Mouse (Mus musculus) midbrain, embryonic 13.5 days (tissue): ENCODE measurements around the gene Tbc1d10a. TPM values are rescaled to one million over a fixed set of nuclear protein-coding genes. Genes with fewer than 3 reads are reported as not detected.
A peak's percentile ranks its signal among the peaks of the same experiment; 100 is the strongest.

Experiments used
- ATAC-seq: fragments of 200-750 bp; cut with Nextera tagmentation; 2 replicates; pipeline ENCODE4 v1.8.0; 2017; ENCODE audit warnings: mild to moderate bottlenecking, moderate TSS enrichment, moderate library complexity
- H3K27ac ChIP-seq: fragments of 300-500 bp; sonication (generic); 2 replicates; pipeline ENCODE4 v1.5.1; 2015; ENCODE audit warnings: inconsistent platforms, mild to moderate bottlenecking, moderate library complexity
- H3K27me3 ChIP-seq: fragments of 300-500 bp; sonication (generic); 2 replicates; pipeline ENCODE4 v1.6.1; 2015; ENCODE audit warnings: mild to moderate bottlenecking, inconsistent platforms
- H3K36me3 ChIP-seq: fragments of 300-500 bp; sonication (generic); 2 replicates; pipeline ENCODE4 v1.6.1; 2015; ENCODE audit warnings: mild to moderate bottlenecking, inconsistent platforms
- H3K4me1 ChIP-seq: fragments of 300-500 bp; sonication (generic); replicated peaks from 2 replicates; pipeline ENCODE4 v1.6.1; 2015; ENCODE audit warnings: inconsistent platforms
- H3K4me2 ChIP-seq: fragments of 300-500 bp; sonication (generic); replicated peaks from 2 replicates; pipeline ENCODE4 v1.6.1; 2015; ENCODE audit warnings: moderate library complexity, mild to moderate bottlenecking, inconsistent platforms
- H3K4me3 ChIP-seq: fragments of 300-500 bp; sonication (generic); replicated peaks from 2 replicates; pipeline ENCODE4 v1.5.1; 2015; ENCODE audit warnings: mild to moderate bottlenecking, inconsistent platforms
- H3K9ac ChIP-seq: fragments of 300-500 bp; sonication (generic); replicated peaks from 2 replicates; pipeline ENCODE4 v1.6.1; 2015; ENCODE audit warnings: mild to moderate bottlenecking, inconsistent platforms
- H3K9me3 ChIP-seq: fragments of 300-500 bp; sonication (generic); 2 replicates; pipeline ENCODE4 v1.6.1; 2016; ENCODE audit warnings: mild to moderate bottlenecking, inconsistent platforms
- WGBS: fragments of 180-500 bp; shearing (Covaris S2); methylation state at CpG from one replicate; pipeline ENCODE4 v1.1.7; 2015; 5-methylcytosine and 5-hydroxymethylcytosine counted together
- polyA plus RNA-seq: library from polyadenylated mRNA; unstranded; fragments of >200 nt; fragmentation: Nextera tagmentation; extraction: Ambion mirVana; gene quantifications from 2 replicates; pipeline ENCODE4 v1.2.1, GENCODE M21; 2015

Gene Tbc1d10a
- polyA plus RNA-seq, 1 experiment from 2014 or later: 24.6 TPM

DNA sequence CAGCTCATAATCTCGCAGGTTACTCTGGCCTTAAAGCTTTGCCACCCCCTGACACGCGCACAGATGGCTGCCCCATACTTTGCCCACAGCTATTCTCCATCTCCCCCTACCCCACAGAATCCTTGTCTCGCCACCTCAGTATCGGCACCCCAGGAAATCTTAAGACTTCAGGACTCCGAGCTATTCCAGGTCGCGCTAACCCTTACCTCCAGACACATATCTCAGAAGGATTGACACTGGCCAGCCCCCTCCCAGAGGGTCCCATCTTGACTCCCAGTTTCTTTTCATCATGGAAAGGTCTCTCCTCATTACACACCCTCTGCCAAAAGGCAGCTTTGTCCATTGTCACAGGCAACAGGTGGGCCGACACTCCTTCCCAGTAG is 720 bp downstream of the Tbc1d10a start:
- H3K27ac ChIP-seq: no peak overlapping the region
- peaks cover 14% of the 10 kb centered on the region for H3K36me3 ChIP-seq
- no peak; the same call in 1 of the 2 replicates for ATAC-seq
- 14% methylated on average over 9 of the region's 9 CpGs for WGBS
- peak overlapping the region; percentile 83 for H3K4me3 ChIP-seq
- H3K4me2 ChIP-seq: peak overlapping the region; percentile 87
- H3K9me3 ChIP-seq: no peaks in the 10 kb centered on the region
- H3K27me3 ChIP-seq: no peaks in the 10 kb centered on the region
- H3K4me1 ChIP-seq: peaks cover 14% of the 10 kb centered on the region
- peak overlapping the region; percentile 95 for H3K9ac ChIP-seq

DNA sequence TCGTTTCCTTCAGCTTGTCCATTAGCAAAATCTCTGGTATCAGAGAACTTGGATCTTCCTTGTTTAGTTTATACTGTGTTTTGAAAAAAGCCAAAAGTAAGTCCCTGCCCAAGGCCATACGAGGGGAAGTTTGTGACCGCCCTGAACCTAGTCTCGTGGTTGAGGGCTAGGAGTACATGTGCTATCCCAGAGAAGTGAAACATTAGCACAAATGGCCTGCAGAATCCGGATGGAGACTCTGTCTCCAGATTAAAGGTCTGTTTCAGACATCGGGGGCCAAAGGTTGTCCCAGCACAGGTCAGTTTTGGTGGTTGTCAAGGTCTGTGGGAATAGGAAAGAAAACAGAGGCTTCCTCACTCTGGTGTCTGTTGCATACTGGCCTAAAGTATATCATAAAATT is 2.6 kb downstream of the Tbc1d10a start:
- WGBS: 91% methylated on average over 6 of the region's 6 CpGs
- peaks cover 14% of the 10 kb centered on the region for H3K4me1 ChIP-seq
- H3K4me3 ChIP-seq: no peak overlapping the region
- no peak for ATAC-seq
- no peaks in the 10 kb centered on the region for H3K9me3 ChIP-seq
- no peak overlapping the region for H3K4me2 ChIP-seq
- H3K27ac ChIP-seq: no peak overlapping the region
- no peaks in the 10 kb centered on the region for H3K36me3 ChIP-seq
- H3K9ac ChIP-seq: no peak overlapping the region
- no peaks in the 10 kb centered on the region for H3K27me3 ChIP-seq

DNA sequence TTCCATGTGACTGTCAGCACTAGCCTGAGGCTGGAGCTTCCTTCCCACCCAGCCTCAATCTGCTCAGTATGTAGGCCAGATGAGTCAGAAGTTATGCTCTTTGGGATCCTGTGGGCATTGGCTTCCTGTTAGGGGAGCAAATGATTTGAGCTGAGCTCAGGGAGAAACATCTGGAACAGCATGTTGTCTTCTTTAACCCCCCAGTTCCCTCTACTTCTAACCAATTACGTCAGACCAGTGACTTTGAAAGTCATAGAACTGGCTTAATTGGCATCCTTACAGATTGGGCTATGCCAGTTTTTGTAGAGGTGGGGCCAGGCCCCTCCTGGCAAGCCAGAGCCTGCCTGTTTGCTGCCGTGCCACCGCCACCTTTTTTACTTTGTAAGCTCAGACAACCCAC is 4.1 kb downstream of the Tbc1d10a start:
- H3K9ac ChIP-seq: no peak overlapping the region
- peaks cover 14% of the 10 kb centered on the region for H3K4me1 ChIP-seq
- H3K4me2 ChIP-seq: no peak overlapping the region
- no peak overlapping the region for H3K27ac ChIP-seq
- no peak overlapping the region for H3K4me3 ChIP-seq
- H3K27me3 ChIP-seq: no peaks in the 10 kb centered on the region
- no peak for ATAC-seq
- no peaks in the 10 kb centered on the region for H3K9me3 ChIP-seq
- H3K36me3 ChIP-seq: no peaks in the 10 kb centered on the region
- 82% methylated on average over 3 of the region's 3 CpGs for WGBS

DNA sequence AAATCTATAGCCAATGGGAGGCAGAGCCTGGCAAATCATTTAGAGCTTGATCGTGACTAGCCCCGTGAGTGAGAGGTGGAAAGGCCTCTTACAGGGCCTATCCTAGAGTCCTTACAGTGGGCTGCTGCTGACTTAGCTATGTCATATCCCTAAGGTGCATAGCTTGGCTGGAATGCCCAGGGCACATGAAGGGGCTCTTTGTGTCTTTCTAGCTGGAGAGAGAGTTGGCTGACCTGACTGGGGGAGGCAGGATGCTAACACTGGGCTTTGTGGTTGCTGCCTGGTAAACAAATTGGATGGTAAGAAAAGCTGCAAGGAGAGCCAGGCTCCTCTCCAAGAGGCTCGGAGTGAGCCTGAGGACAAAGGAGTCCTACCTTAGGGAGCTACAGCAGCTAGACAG is 6.2 kb downstream of the Tbc1d10a start:
- ATAC-seq: no peak
- Histone ChIP-seq H3K4me3 (no peak overlapping the region), H3K27ac (no peak overlapping the region), H3K9me3 (no peaks in the 10 kb centered on the region), H3K4me2 (no peak overlapping the region), H3K4me1 (peaks cover 6% of the 10 kb centered on the region), H3K9ac (no peak overlapping the region), H3K27me3 (no peaks in the 10 kb centered on the region), H3K36me3 (no peaks in the 10 kb centered on the region)
- WGBS: 78% methylated on average over 3 of the region's 3 CpGs

DNA sequence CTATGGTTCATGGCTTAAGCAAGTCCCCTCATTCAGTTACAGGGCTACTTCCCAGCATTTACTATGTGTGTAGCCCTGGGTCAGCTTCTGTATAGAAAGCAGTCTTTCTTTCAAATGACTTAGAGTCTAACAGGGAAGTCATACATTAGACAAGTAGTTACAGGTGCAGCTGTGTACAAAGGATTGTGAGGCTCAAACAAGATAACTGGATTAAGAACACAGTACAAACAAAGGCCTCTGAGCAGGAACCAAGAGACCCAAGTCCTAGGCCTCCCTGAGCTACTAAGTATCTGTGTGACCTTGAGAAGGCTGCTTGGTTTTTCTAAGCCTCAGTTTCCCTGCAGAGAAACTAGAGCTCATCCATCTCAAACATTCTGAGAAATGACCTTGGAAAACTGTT is 6.8 kb downstream of the Tbc1d10a start:
- H3K4me3 ChIP-seq: no peak overlapping the region
- H3K36me3 ChIP-seq: no peaks in the 10 kb centered on the region
- no peaks in the 10 kb centered on the region; the same call in 1 of the 2 replicates for H3K4me1 ChIP-seq
- no peak for ATAC-seq
- no peak overlapping the region for H3K27ac ChIP-seq
- no peaks in the 10 kb centered on the region for H3K9me3 ChIP-seq
- H3K27me3 ChIP-seq: no peaks in the 10 kb centered on the region
- no peak overlapping the region for H3K4me2 ChIP-seq
- no peak overlapping the region for H3K9ac ChIP-seq

DNA sequence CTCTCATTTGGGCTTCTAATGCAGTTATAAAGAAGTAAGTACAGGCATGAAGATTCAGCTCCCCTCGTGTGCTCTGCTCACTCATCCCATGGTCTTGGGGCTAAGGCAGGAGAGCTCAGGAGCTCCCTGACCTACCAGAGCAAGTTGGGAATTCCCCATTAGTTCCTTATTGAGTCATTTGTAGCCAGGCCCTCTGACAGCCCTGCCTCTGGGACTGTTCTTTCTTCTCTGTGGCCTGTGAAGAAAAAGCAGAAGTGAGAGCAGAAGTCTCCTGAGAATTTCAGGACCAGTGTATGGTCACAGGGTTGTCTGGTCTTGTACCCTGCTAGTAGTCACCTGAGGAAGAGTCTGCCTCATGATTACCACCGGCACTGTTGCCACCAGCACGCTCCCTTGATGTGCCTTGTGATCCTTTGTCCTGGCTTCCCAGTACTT is 9.0 kb downstream of the Tbc1d10a start:
- Histone ChIP-seq H3K9me3 (no peaks in the 10 kb centered on the region), H3K27me3 (no peaks in the 10 kb centered on the region), H3K36me3 (no peaks in the 10 kb centered on the region), H3K9ac (no peak overlapping the region), H3K4me3 (no peak overlapping the region), H3K27ac (no peak overlapping the region), H3K4me1 (no peaks in the 10 kb centered on the region), H3K4me2 (no peak overlapping the region)
- no peak for ATAC-seq
- WGBS: 84% methylated on average over 3 of the region's 3 CpGs

DNA sequence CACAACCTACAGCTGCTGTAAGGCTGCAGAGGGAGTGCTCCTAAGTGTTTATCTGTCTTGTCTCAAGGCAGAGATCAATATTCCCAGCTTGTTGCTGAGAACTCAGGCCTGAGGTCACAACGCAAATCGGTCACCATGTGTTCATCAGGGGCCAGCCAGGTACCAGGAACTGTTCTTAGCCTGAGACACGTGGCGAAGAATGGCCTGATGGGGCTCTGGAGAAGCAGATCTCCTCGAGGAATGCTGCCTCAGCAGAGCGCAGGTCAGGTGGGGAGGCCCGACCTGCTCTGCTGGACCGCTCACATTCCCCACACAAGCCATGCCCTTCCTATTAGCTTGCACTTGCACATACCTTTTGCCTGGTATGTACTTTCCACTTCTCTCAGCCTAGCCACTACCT is 10.0 kb downstream of the Tbc1d10a start:
- WGBS: 79% methylated on average over 8 of the region's 8 CpGs
- H3K36me3 ChIP-seq: no peaks in the 10 kb centered on the region
- H3K27me3 ChIP-seq: no peaks in the 10 kb centered on the region
- H3K9ac ChIP-seq: no peak overlapping the region
- H3K9me3 ChIP-seq: no peaks in the 10 kb centered on the region
- no peak for ATAC-seq
- no peaks in the 10 kb centered on the region for H3K4me1 ChIP-seq
- H3K4me2 ChIP-seq: no peak overlapping the region
- H3K27ac ChIP-seq: no peak overlapping the region
- H3K4me3 ChIP-seq: no peak overlapping the region

DNA sequence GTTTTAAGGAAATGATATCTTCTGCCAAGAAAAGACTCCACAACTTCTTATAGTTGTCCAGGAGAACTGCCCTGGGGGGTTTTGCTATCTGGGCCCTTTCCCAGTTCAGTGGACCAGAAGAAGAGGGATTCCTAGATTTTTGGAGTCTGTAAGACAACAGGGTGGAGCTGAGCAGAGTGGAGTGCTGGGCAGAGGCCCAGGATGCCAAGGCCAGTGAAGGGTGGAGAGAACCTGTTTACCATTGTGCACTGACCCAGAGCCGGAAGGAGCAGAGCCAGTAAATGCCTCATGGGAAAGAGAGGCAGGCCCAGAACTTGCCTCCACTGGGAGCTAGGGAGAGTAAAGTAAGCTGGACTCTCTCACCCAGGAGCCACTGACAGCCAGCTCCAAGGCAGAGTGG is 11.1 kb downstream of the Tbc1d10a start:
- Histone ChIP-seq H3K4me3 (no peak overlapping the region), H3K27ac (no peak overlapping the region), H3K4me2 (no peak overlapping the region), H3K4me1 (no peaks in the 10 kb centered on the region), H3K27me3 (no peaks in the 10 kb centered on the region), H3K9me3 (no peaks in the 10 kb centered on the region), H3K9ac (no peak overlapping the region), H3K36me3 (0 out of 2 replicates have a peak, but pooled peaks cover 3% of the 10 kb centered on the region)
- 67% methylated on average over 1 of the region's 1 CpGs for WGBS
- no peak for ATAC-seq

- no peak overlapping the region for H3K9ac ChIP-seq
- H3K27ac ChIP-seq: no peak overlapping the region
- no peak overlapping the region for H3K4me2 ChIP-seq
- H3K4me1 ChIP-seq: no peaks in the 10 kb centered on the region
- H3K36me3 ChIP-seq: peaks cover 14% of the 10 kb centered on the region
- no peak for ATAC-seq
- no peaks in the 10 kb centered on the region for H3K27me3 ChIP-seq
- no peaks in the 10 kb centered on the region for H3K9me3 ChIP-seq
- H3K4me3 ChIP-seq: no peak overlapping the region
- WGBS: 81% methylated on average over 11 of the region's 11 CpGs
Observed at GRCm38 (mm10) chr11:4201981-4202700, 15.6 kb downstream of the Tbc1d10a start.

DNA sequence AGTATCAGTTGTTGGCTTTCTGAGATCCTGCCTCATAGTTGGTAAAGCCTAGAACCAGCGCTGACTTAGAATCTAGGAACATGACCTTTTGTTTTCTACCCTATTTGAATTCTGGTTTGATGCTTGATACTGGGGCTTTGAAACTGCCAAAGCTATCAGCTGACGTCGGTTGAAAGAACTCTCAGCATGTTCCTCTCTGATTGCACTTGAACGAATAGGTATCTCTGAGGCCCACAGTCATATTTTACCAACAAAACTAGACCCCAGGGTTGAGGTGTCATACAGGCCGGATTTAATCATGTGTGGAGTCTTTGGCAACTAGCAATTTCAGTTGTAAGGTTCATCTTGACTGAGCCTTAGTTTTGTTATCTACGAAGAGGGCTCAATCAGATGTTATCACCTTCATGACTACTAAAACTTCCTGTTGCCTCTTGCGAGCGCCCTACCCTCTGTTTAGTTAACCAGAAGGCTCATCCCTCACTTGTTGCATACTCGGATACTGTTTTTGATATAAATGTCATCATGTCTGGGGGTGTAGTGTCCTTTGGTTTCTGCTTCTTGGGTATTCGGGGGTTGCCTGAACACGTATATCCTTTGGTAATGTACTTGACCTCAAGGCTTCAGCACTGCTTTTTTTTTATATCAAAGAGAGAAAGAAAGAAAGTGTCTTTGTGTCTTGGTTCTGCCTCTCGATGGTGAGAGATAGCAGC is 16.6 kb downstream of the Tbc1d10a start:
- no peak overlapping the region for H3K4me3 ChIP-seq
- peaks cover 25% of the 10 kb centered on the region for H3K36me3 ChIP-seq
- H3K4me2 ChIP-seq: no peak overlapping the region
- H3K4me1 ChIP-seq: no peaks in the 10 kb centered on the region
- no peak overlapping the region for H3K9ac ChIP-seq
- no peak overlapping the region for H3K27ac ChIP-seq
- 87% methylated on average over 12 of the region's 12 CpGs for WGBS
- no peaks in the 10 kb centered on the region for H3K9me3 ChIP-seq
- no peak for ATAC-seq
- no peaks in the 10 kb centered on the region for H3K27me3 ChIP-seq

DNA sequence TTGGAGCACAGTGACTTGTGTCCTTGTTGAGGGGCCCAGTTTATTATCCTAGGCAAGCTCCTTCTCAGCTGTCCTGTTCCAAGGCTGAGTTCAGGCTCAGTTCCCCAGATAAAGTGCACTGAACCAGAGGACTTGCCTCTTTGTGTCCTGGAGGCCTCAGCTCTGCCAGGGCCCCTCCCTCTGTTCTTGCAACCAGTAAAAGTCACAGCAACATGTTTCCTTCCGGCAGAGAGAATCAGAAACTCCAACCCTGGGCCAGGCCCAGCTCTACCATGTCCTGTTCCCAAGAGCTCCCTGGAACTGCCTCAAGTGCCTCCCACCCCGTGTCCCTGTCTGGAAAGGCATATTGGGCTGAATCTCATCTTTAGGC is 17.1 kb downstream of the Tbc1d10a start:
- Histone ChIP-seq H3K36me3 (peaks cover 30% of the 10 kb centered on the region), H3K4me1 (no peaks in the 10 kb centered on the region), H3K27ac (no peak overlapping the region), H3K27me3 (no peaks in the 10 kb centered on the region), H3K4me2 (no peak overlapping the region), H3K9me3 (no peaks in the 10 kb centered on the region), H3K9ac (no peak overlapping the region), H3K4me3 (no peak overlapping the region)
- ATAC-seq: no peak
- WGBS: 62% methylated on average over 2 of the region's 2 CpGs

DNA sequence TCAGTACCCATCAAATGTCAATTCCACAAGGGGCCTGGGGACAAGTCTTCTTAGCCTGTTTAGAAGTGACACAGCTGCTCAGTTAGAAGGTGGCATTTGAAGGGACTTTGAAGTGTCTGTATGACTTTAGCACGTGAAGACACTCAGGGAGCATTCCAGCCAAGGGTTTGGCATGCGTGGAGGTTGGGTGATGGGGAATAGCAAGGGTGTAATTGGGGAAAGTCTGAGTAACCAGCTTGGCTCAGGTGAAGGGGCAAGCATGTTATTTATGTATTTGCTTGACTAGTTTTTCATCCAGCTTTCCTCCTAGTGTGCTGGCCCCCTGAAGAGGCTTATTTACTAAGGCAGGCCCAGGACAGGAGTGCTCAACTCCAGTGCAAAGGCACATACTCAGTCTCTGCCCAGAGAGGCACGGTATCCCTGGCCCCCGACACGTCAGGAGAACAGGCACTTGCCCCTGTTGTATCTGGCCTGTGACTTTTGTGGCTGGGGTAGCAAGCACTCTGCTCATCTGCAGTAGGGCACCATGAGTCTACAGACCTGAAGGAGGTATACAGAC is 18.6 kb downstream of the Tbc1d10a start:
- no peak overlapping the region for H3K4me2 ChIP-seq
- no peaks in the 10 kb centered on the region for H3K9me3 ChIP-seq

More for the DNA sequence above, 18.6 kb downstream of the Tbc1d10a start:
- H3K27me3 ChIP-seq: no peaks in the 10 kb centered on the region
- WGBS: 85% methylated on average over 5 of the region's 5 CpGs
- no peaks in the 10 kb centered on the region for H3K4me1 ChIP-seq
- ATAC-seq: no peak
- H3K36me3 ChIP-seq: peaks cover 43% of the 10 kb centered on the region
- no peak overlapping the region for H3K4me3 ChIP-seq
- no peak overlapping the region for H3K9ac ChIP-seq
- H3K27ac ChIP-seq: no peak overlapping the region
